Mouse (Mus musculus) ES-Bruce4 (cell line): ENCODE measurements around the gene Dab1.

ENCODE experiments used
- CTCF ChIP-seq: IDR thresholded peaks from one replicate; pipeline ENCODE4 v1.8.1; 2011; ENCODE audit warnings: low read depth, low read length
- EP300 ChIP-seq: IDR thresholded peaks from 2 replicates; pipeline ENCODE4 v1.6.1; 2011; ENCODE audit warnings: low read depth, low read length; ENCODE audit not compliant: insufficient read depth
- POLR2A ChIP-seq: IDR thresholded peaks from one replicate; pipeline ENCODE4 v1.8.1; 2011; ENCODE audit warnings: low read length; ENCODE audit not compliant: insufficient read depth

GRCm38 (mm10) chr4:103961134-103962049 is 342.2 kb downstream of the Dab1 start:
- TF ChIP-seq CTCF (no peak), EP300 (no peak), POLR2A (no peak)
